In genomic region chr4:149838682-149839081, GRCm38 (mm10) we compare ENCODE assay signal across 8 mouse cellular contexts.
DNase-seq lines count a peak whose midpoint lies in the region.

No protein-coding gene starts in this region.

- peak; percentile 70 for DNase-seq in gastrocnemius, adult 18-20 months (ENCODE audit: low spot score)
- DNase-seq in gastrocnemius, adult 8-10 months (ENCODE audit: low spot score in 2 of 2), result no peak
- peak; percentile 45 for DNase-seq in CD4-positive helper T cell, adult 2 months (ENCODE audit: low read depth, low spot score)
- DNase-seq in cerebellum, adult 9-10 months, result peak; percentile 26
- DNase-seq in induced T-regulatory cell, adult 2 months (ENCODE audit: low read depth), result peak; percentile 57
- DNase-seq in lung, postnatal 10 days, result peak; percentile 59
- no peak for DNase-seq in urinary bladder, postnatal 14 days (ENCODE audit: low spot score)
- DNase-seq in left cerebral cortex, adult 11 months (ENCODE audit: low spot score), result no peak

Comparison
In these comparisons a context has a peak if more than half of its experiments do, and no peak if none do; other contexts are left out.
1. DNase-seq: peak in gastrocnemius, adult 18-20 months (single experiment), CD4-positive helper T cell, adult 2 months (single experiment), cerebellum, adult 9-10 months (single experiment), induced T-regulatory cell, adult 2 months (single experiment) and lung, postnatal 10 days (single experiment); none in gastrocnemius, adult 8-10 months (0 of 2), urinary bladder, postnatal 14 days (single experiment) and left cerebral cortex, adult 11 months (single experiment).